Mouse (Mus musculus): ENCODE measurements at regions not wholly inside any gene's neighbourhood (a gene's known extent, or its start where the extent isn't known, plus 50 kb on each side); places are given as distances from the start of the nearest gene placed in this dataset.

GRCm38 (mm10) chr2:75422798-75423685, 236.0 kb upstream of the Hnrnpa3 start:
- no peak overlapping the region for H3K9ac ChIP-seq (replicated peaks; ENCODE audit: low read length)
- no peaks in the 10 kb centered on the region for H3K4me1 ChIP-seq (ENCODE audit: insufficient read depth, low read length)
- DNase-seq (ENCODE audit: low spot score) = no peak
- no peak overlapping the region for H3K27ac ChIP-seq
- no peak for ATAC-seq
- no peaks in the 10 kb centered on the region for H3K27me3 ChIP-seq (ENCODE audit: insufficient read depth, low read length)
- TF ChIP-seq CTCF (IDR thresholded peaks at IDR 0.05; ENCODE audit: low read depth) = no peak
- H3K9me3 ChIP-seq (ENCODE audit: low read length) = no peaks in the 10 kb centered on the region
- WGBS = 54% methylated on average over 20 of the region's 20 CpGs
- H3K36me3 ChIP-seq (ENCODE audit: insufficient read depth, low read length) = no peaks in the 10 kb centered on the region
- no peak overlapping the region for H3K4me2 ChIP-seq (ENCODE audit: low read depth, low read length)
- H3K4me3 ChIP-seq (ENCODE audit: low read length) = no peak overlapping the region

DNA sequence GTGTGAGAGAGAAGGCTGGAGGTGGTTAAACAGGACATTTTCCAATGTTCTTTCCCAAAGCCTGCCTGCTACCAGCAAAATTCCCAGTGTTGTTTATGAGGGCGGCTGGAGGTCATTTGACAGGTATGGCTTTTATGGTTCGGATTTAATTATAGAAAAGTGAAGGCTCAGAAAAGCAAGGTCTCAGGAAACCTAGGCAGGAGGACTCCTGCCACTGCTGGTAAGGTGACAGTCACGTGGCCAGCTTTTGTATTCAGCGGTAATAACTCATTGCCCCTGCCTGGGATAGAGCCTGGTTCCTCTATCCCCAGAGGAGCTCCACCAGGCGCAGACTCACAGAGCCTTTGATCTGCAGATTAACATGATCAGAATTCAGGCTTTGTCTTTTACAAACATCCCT, 235.2 kb upstream of the Hnrnpa3 start:
- DNase-seq (ENCODE audit: low spot score) = no peak
- Histone ChIP-seq H3K9ac (replicated peaks; ENCODE audit: low read length) (0 out of 2 replicates have a peak overlapping the region, but pooled peaks have one; percentile 21), H3K4me2 (ENCODE audit: low read depth, low read length) (peak overlapping the region; percentile 27; the same call in 1 of the 2 replicates), H3K36me3 (ENCODE audit: insufficient read depth, low read length) (no peaks in the 10 kb centered on the region), H3K27me3 (ENCODE audit: insufficient read depth, low read length) (no peaks in the 10 kb centered on the region), H3K27ac (peak overlapping the region; percentile 51; the same call in 1 of the 2 replicates), H3K9me3 (ENCODE audit: low read length) (no peaks in the 10 kb centered on the region), H3K4me3 (ENCODE audit: low read length) (no peak overlapping the region), H3K4me1 (ENCODE audit: insufficient read depth, low read length) (no peaks in the 10 kb centered on the region)
- peak; percentile 47; the same call in 1 of the 2 replicates for ATAC-seq
- TF ChIP-seq CTCF (IDR thresholded peaks at IDR 0.05; ENCODE audit: low read depth) = no peak
- 37% methylated on average over 5 of the region's 5 CpGs for WGBS

- no peak overlapping the region for H3K9ac ChIP-seq (replicated peaks; ENCODE audit: low read length)
- H3K4me1 ChIP-seq (ENCODE audit: insufficient read depth, low read length) = no peaks in the 10 kb centered on the region
- no peak overlapping the region for H3K4me3 ChIP-seq (ENCODE audit: low read length)
- WGBS = 22% methylated on average over 7 of the region's 7 CpGs
- no peak for TF ChIP-seq CTCF (IDR thresholded peaks at IDR 0.05; ENCODE audit: low read depth)
- peak overlapping the region; percentile 27; the same call in 1 of the 2 replicates for H3K4me2 ChIP-seq (ENCODE audit: low read depth, low read length)
- no peaks in the 10 kb centered on the region for H3K9me3 ChIP-seq (ENCODE audit: low read length)
- H3K27me3 ChIP-seq (ENCODE audit: insufficient read depth, low read length) = no peaks in the 10 kb centered on the region
- no peaks in the 10 kb centered on the region for H3K36me3 ChIP-seq (ENCODE audit: insufficient read depth, low read length)
- ATAC-seq (no peak), DNase-seq (ENCODE audit: low spot score) (peak; percentile 53)
- H3K27ac ChIP-seq = no peak overlapping the region; the same call in 1 of the 2 replicates
Observed at GRCm38 (mm10) chr2:75424363-75424762, 234.7 kb upstream of the Hnrnpa3 start.

DNA sequence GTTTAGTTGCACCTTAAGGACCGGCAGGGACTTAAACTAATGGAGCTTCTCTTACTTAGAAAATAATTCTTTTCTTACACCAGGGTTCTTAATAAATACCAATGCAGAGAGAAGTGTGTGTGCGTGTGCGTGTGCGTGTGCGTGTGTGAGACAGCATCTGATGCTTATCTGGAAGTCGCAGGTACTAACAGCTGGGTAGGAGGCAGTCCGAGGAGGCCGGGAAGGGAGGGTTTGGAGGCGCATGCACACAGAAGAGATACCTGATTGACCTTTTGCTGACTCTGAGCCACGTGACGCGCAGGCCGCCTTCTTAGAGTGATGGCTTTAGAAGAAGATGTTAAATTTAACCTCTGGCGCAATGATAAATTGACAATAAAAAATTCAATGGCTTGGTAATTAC, 234.2 kb upstream of the Hnrnpa3 start:
- TF ChIP-seq CTCF (IDR thresholded peaks at IDR 0.05; ENCODE audit: low read depth) = no peak
- ATAC-seq = no peak

GRCm38 (mm10) chr2:75425384-75425783, 233.7 kb upstream of the Hnrnpa3 start:
- H3K27ac ChIP-seq = peak overlapping the region; percentile 56; the same call in 1 of the 2 replicates
- 26% methylated on average over 7 of the region's 7 CpGs for WGBS
- no peaks in the 10 kb centered on the region for H3K9me3 ChIP-seq (ENCODE audit: low read length)
- H3K4me3 ChIP-seq (ENCODE audit: low read length) = no peak overlapping the region
- no peaks in the 10 kb centered on the region for H3K4me1 ChIP-seq (ENCODE audit: insufficient read depth, low read length)
- TF ChIP-seq CTCF (IDR thresholded peaks at IDR 0.05; ENCODE audit: low read depth) = no peak
- no peak overlapping the region for H3K9ac ChIP-seq (replicated peaks; ENCODE audit: low read length)
- no peak for ATAC-seq
- no peaks in the 10 kb centered on the region for H3K27me3 ChIP-seq (ENCODE audit: insufficient read depth, low read length)
- no peak overlapping the region; the same call in 1 of the 2 replicates for H3K4me2 ChIP-seq (ENCODE audit: low read depth, low read length)
- no peaks in the 10 kb centered on the region for H3K36me3 ChIP-seq (ENCODE audit: insufficient read depth, low read length)
- DNase-seq (ENCODE audit: low spot score) = no peak

More for the DNA sequence above, 234.2 kb upstream of the Hnrnpa3 start:
- no peaks in the 10 kb centered on the region for H3K9me3 ChIP-seq (ENCODE audit: low read length)
- no peaks in the 10 kb centered on the region for H3K4me1 ChIP-seq (ENCODE audit: insufficient read depth, low read length)
- H3K27me3 ChIP-seq (ENCODE audit: insufficient read depth, low read length) = no peaks in the 10 kb centered on the region
- 62% methylated on average over 14 of the region's 14 CpGs for WGBS
- H3K27ac ChIP-seq = peak overlapping the region; percentile 56; the same call in 1 of the 2 replicates
- peak overlapping the region; percentile 23; the same call in 1 of the 2 replicates for H3K4me2 ChIP-seq (ENCODE audit: low read depth, low read length)
- no peak overlapping the region for H3K4me3 ChIP-seq (ENCODE audit: low read length)
- DNase-seq (ENCODE audit: low spot score) = no peak
- H3K9ac ChIP-seq (replicated peaks; ENCODE audit: low read length) = no peak overlapping the region
- H3K36me3 ChIP-seq (ENCODE audit: insufficient read depth, low read length) = no peaks in the 10 kb centered on the region

DNA sequence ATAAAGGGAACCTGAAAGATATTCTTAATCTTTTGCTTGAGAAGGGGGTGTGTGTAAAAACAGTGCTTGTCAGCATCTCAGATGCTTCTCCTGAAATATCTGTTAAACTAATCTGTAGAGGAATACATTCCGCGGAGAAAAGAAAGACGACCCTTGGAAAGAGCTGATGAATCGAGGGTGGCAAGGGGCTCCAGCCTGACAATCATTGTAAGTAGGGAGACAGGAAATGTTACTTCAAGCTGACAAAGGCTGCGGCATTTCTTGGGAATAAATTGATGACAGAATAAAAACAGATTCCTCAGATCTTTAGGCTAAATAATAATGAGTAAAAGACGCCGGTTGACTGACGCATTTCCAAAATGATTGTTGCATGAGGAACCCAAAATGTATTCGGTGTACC, 233.3 kb upstream of the Hnrnpa3 start:
- WGBS = 43% methylated on average over 9 of the region's 9 CpGs
- Histone ChIP-seq H3K9me3 (ENCODE audit: low read length) (no peaks in the 10 kb centered on the region), H3K4me1 (ENCODE audit: insufficient read depth, low read length) (no peaks in the 10 kb centered on the region), H3K27me3 (ENCODE audit: insufficient read depth, low read length) (no peaks in the 10 kb centered on the region), H3K4me2 (ENCODE audit: low read depth, low read length) (no peak overlapping the region), H3K27ac (no peak overlapping the region), H3K9ac (replicated peaks; ENCODE audit: low read length) (no peak overlapping the region), H3K4me3 (ENCODE audit: low read length) (no peak overlapping the region), H3K36me3 (ENCODE audit: insufficient read depth, low read length) (no peaks in the 10 kb centered on the region)
- ATAC-seq (no peak), DNase-seq (ENCODE audit: low spot score) (no peak)
- no peak for TF ChIP-seq CTCF (IDR thresholded peaks at IDR 0.05; ENCODE audit: low read depth)

Data from hindbrain, postnatal 0 days (tissue).